Mouse (Mus musculus) frontal cortex, postnatal 14 days (tissue): ENCODE measurements around the gene Trib2.

Source experiments
- DNase-seq, 2 experiments: peaks; one replicate each; pipeline ENCODE4 v3.0.0; 2022; ENCODE audit warnings: low spot score in 2 of 2

The Trib2 gene

DNA sequence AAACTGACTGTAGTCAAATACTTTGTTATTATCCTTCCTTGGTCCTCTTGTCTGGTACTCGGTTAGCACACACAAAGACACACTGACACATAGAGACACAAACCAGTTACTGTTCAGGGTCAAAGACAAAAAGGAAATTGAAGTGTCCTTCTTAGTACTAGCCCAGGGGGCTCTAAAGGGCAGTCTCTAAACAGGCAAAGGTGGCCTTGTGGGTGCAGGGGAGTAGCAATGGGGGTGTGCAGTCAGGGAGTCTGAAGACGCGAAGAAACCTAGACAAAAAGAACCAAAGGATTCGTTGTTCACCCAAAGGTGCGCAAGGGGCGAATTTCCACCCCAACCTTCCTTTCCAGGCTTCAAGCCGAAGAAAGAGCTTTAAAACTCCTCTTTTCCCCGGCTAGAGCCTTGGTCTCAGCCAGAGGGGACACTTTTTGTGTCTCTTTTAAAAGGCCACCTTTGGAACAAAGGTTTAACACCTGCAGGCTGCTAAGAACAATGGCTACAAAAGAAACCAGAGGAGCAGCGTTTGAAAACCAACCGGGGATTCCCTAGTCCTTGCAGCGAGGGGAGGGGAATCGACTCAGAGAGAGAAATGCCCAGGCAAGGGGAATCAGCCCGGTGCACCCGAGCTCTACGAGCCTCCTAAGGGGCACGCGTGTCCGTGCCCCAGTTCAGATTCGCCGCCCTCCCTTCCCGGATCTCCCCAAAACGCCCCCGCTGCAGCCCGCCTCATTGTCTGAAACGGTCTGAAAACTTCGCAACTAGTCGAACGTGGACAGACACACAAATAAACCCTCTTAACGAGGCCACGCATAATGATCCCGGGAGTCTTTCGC is 2.3 kb downstream of the Trib2 start:
- peak in 1 of 2 experiments; percentile 42 for DNase-seq

DNA sequence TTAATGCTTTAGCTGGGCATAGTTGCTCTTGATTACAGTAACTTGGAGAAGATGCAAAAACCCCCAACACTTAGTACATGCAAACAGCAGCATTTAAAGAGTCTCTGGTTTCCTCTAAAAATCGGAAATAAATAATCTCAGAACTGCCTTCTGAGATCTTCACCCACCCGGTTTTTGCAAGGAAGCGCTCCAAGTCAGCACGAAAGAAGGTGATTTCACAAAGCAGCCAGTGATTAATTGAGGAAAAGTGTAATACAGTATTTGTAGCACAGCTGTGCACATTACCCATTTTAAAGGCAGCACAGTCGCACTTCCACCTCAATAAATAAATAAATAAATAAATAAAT is 2.9 kb downstream of the Trib2 start:
- no peak for DNase-seq

DNA sequence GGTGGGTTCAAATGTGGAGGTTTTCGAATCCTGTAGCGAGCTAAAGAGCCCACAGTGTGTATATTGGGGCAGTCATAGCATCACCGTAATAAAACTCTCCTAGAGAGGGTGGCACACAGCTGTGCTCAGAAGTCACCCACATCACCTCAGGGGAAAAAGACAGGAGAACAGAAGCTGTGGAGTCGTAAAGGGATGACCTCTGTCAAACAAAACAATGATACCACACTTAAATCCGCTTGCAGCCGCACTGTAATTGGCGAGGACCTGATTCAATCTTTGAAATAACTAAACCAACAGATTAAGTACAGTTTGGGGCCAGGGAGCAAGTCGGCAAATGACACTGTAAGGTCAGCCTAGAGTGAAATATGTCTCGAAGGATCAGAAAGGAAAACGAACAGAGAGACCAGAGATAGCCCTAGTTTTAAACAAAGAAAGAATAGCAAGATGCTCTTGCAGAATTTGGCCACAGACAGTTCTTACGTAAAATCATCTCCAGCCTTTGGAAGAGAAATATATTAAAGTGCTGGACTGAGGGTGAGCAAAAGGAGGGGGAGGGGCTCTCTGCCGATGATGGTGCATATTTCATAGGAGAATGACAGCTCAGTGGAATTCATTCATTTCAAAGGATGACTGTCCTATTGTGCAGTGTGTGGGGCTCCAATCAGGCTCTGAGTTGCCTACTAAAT is 3.4 kb downstream of the Trib2 start:
- DNase-seq: no peak

DNA sequence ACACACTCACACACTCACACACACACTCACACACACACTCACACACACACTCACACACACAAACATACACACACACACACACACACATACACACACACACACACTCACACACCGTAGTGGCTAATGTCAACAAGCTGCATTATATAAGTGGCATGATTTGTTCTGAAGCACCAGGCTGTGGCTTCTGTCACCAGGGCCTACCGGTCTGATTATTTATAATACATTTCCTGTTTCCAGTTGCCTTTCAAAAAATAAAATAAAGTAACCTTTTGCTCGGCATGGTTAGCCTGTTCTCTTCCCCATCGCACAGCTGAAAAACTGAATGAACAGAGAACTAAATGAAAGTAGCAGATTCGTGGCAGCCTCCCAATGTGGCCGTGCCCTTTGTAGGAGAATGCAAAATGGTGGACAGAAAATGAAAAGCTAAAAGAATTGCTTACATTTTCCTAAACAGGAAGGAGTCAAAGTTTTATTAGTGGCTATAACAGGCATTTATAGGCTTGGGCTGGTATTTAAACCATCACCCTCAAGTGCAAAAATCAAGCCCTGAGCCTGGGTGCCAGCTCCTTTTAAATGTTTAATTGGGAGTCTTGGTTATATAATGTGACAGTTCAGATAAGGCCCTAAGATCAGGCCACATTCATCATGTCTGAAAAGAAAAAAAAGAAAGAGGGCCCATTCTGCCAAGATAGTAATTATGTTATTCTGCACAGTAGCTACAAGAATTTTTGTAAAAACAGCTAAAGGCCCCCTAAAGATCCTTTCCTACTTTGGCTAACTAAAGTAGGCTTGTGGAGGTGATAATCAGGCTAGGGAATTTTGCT is 4.4 kb downstream of the Trib2 start:
- no peak for DNase-seq

DNA sequence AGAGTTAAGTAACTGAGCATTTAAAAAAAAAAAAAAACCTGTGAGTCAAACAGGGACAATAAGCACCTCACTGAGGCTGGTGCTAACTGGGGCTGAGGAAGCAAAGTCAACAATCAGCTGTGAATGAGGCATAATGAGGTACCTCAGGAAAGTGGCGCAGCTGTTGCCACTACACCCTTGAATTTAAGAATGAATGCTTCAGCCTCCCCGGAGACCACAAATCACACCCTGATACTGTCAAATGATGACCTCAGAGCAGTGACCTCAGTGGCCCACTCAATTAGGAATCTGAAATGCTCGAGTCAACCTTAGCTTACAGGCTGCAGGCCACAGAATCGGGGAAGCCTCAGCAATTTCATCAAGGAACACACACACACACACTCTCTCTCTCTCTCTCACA is 5.0 kb downstream of the Trib2 start:
- no peak for DNase-seq

DNA sequence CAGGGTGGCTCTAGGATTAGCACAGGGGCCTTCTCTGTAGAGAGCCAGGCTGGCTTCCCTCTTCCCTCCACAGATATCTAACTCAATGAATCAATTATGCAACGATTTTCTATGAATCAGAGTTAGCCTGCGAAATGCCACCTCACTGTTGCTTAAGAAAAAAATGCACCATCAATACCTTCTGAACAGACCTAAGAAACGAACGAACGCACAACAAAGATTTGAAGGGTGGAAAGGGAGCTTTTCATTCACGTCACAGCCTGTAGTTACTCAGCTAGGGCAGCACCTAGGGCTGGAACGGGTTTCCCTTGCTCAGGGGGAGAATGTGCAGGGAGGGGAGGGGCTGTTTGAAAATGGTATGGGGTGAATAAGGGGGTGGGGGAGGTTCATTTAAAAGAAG is 5.8 kb downstream of the Trib2 start:
- DNase-seq: no peak

DNA sequence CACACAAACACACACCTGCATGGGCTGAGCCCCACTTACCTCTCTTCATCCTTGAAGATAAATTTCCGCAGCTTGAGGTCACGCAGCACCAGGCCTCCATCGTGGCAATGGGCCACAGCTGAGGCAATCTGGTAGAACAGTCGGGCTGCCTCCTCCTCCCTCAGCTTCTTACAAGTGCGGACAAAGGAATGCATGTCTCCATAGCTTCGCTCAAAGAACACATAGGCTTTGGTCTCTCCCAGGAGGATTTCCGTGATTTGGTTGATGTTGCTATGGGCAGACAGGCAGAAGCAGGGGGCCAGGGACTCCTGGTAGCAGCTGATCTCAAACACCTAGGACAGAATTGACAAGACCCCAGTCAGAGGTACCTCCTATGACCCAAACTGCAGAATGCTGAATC is 7.1 kb downstream of the Trib2 start:
- DNase-seq: no peak

DNA sequence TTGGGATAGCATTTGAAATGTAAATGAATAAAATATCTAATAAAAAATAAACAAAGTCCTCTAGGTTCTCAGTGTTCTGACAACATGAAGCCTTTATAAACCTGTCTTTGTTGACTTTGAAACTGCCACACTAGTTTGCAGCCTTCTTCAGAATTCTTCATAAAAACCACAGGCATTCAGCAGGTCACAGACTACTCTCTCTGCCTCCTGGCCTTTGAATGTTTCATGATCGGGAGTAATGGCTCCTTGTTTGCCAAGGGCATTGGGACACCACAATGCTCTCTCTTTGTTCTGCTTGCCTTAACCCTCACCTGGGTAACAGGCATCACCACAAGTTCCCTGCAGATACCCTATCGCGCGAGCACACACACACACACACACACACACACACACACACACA is 7.5 kb downstream of the Trib2 start:
- DNase-seq: no peak

DNA sequence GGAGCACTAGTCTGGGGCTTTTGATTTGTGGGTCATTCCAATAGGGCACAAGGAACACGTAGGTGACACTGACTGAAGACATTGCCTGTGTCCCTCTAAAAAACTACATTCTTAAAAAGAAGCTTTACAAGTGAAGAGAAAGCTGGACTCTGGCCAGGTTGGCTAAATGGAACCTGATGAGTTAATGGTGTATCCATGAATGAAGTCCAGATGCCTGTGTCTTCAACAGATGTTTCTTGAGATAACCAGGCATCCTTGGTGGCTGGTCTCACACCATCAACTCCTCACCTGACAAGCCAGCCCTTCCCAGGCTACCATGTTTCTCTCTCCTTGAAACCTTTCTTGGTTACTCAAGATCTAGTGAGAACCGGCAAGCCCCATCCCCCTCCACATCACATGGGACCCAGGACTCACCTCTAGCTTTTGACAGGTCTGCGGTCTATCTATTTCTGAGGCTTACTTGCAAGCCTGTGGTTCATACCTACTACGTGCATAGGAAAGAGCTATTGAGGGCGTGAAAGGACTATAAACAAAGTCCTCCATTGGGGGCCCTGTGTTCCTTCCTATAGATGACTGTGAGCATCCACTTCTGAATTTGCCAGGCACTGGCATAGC is 8.4 kb downstream of the Trib2 start:
- no peak for DNase-seq

DNA sequence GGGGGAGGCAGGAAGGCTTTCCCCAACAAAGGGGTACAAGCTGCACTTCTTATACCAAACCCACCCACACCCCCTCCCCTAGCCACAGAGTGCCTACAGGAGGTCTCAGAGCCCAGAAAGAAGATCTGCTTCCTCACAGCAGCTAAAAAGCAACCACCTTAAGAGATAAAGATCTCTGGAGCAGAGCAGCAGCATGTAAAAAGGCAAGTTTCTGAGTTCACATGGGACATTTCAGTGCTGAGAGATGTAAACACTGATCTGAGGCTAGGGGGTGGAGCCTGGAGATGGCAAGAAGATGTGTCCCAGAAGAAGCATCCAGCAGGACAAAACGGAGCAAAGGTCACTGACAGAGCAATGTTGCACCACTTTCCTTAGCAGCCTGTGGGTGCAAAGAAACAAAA is 11.8 kb downstream of the Trib2 start:
- DNase-seq: no peak

DNA sequence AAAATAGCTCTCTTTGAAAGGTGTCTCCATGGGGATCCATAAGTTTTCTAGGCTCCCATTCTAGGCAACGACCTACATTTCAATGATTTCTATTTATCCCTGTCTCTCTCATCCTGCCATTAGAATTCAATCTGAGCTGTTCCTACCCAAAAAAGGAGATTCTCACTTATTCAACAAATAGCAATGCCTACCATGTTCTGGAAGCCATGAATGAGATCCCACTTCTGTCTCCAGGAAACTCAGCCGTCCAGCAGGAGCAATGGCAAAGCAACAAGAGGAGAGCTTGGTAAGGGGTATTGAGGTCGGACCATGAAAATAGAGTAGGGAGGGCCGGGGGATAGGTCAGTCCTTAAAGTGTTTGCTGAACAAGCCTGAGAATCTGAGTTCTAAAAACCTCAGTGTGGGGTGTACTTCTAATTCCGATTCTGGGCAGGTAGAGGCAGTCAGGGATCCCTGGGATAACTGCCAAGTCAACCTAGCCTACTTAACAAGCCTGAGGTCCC is 12.7 kb downstream of the Trib2 start:
- DNase-seq: no peak

DNA sequence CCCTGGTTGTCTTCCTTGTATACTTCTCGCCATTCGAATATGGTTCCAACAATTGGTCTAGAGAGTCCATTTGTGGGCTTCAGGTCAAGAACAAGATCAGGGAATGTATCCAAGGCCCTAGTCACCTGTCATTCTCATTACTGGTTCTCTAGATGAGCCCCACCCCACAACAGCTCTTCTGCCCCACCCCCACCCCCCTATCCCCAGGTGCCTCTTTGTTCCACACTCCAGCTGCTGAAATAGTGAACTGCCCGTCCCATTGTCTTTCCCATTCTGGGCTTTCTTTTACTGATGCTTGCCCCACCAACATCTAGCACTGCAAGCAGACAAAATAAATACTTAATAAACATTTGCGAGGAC is 15.2 kb downstream of the Trib2 start:
- no peak for DNase-seq

DNA sequence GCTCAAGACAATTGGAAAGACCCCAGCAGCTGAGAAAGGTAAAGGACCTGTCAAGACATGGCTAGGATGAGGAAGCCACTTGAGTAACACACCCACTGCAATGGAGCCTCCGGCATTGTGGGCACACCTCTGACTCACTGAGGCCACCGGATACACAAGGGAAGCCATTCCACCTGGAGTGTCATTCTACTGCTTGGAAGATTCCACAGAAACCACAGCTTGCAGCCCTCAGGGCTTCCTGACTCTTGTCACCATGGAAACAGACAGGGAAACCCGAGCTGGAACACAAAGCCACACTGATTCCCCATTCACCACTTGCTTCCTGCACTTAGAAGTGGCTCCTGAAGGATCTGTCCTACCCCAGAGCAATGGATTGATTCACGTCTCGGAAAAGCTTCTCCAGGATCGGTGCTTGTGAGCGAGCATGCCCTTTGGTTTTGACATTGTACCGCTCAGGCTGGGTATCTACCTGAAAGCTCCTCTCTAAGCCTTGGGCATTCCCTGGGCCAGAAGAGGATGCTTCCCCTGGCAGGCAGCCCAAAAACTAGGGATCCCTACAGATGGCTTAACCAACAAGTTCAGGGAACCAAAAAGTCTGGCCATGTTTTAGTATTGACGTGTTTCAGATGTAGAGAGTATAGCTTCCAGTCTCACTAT is 15.7 kb downstream of the Trib2 start:
- DNase-seq: peak in 1 of 2 experiments; percentile 32

DNA sequence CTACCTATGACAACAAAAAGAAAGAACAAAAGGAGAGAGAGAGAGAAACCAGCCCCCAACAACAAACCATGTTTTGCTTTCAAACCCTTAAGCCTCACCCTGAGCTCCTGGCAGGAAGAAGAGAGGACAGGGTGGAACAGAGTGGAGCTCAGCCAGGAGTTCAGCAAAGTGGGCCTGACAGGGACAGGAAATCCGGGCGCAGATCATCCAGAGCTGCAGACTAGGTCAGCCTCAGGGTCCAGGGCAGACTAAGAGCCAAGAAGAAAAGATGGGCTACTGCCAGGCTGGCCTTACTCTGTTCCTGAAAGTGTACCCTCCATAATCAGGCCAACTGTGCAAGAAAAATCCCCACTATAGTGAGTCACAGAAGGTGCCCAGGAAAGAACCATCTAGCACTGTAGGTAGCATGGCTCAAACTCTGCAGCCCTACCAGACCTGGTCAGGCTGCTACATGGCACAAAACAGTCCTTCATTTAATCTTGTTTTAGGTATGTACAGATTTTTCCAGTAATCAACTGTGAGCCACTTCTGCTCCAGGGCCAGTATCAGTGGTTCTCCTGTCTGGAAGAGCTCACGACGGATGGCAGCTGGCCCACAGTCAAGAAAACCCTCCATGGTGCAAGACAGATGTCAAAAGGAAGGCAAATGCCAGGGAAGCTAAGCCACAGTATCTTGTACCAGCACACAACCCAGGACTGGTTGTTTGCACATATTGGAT is 16.4 kb downstream of the Trib2 start:
- DNase-seq: no peak

DNA sequence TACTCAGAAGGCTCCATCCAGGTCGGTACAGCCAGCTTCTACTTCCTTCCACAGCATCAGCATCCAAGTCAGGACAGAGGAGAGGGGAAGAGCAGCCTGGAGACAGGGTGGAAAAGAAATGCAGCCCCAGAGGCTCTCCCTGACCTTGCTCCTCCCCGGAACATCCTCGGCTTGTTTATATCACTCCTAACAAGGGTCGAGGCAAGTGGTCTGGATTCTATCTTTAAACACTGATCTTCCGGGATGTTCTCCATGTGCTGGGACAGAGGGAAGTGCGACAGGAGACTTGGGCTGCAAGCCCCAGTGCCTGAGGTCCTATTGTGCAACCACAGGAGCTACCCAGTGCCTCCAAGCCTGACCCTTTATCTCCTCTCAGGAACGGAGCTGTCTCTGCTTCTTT is 18.7 kb downstream of the Trib2 start:
- no peak for DNase-seq

DNA sequence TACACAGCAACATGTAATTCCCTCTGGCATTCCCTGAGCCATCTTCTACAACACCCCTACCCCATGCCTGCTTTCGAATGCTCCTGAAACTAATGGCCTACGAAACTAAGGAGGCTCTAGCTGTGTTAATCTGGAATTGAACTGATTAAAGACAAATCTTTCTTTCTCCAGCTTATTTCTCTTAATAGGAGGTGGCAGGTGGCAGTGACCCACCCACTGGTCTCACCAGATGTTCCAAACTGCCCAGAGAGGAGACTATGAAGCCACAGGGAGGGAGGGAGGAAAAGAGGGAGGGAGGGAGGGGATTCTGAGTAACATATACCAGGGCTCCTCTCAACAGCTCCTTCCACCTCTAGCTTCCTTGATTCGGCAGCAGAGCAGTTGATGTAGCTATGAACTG is 20.8 kb downstream of the Trib2 start:
- DNase-seq: no peak

DNA sequence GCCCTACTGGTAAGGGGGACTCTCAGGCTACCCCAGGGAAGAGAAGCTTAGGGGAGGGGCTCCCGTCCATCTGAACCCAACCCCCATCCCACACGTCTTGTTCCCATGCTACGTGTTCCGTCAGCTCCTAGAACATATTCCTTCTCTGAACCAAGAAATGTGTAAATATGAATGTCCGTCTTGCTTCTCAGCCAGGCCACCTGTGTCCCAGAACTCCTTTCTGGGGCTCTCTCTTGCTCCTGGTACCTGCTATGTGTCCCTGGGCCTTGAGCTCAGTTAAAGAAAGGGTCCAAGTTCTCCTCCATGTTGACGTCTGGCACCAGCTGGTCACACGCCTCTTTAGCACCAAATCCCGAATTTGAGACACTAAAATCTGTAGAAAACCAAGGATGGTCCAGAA is 23.4 kb downstream of the Trib2 start:
- DNase-seq: no peak

DNA sequence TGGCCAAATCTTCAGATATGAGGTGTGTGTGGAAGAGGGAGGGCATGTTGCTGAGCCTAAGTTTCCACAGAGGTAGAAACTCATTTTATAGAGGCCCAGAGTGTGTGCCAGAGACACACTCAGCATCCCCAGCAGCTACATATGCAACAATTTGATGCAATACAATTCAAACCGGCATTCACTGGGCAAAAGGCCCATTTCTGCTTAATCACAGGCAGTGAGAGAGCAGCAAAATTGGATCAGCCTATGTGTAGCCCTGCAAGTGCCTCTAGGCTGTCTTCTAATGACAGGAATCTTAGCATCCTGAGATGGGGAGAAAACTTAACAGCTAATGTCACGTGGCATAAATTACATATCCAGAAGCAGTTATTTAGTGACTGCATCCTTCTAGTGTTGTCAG is 26.5 kb downstream of the Trib2 start:
- DNase-seq: no peak

DNA sequence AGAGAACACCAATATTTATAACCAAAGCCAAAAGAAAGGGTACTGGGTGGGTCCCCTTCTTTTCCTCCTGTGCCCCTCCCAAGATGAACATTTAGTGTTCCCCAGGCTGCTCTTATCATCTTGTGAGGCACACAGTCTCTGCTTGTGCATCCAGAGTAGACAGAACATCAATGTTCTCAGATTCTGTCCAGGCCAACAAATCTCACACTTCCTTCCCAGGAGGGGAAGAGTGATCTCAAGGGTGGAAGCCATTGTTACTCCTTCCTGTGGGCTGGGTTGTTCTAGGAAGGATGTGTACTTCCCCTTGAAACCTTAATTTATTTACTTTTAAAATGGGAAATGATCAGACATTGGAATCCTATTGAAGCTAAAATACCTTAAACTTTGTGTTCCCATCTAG is 39.7 kb downstream of the Trib2 start:
- DNase-seq: no peak

DNA sequence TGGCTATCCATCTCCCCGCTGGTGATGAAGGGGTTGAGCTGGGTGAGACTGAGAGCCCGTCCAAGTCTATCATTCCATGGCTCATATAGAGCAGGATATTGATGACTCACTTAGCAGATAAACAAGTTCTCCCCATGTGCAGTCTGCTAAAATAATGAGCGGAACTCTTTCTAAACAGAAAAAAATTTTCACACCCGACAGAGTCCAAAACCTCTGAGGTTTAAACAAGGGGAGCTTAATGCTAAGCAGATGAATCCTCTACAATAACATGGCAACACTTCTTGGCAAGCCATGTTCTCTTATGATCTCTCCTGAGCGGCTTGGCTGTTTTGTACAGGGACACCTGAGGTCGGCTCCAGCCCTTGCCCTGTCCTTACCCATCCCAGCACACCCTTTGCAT is 45.0 kb downstream of the Trib2 start:
- DNase-seq: no peak

DNA sequence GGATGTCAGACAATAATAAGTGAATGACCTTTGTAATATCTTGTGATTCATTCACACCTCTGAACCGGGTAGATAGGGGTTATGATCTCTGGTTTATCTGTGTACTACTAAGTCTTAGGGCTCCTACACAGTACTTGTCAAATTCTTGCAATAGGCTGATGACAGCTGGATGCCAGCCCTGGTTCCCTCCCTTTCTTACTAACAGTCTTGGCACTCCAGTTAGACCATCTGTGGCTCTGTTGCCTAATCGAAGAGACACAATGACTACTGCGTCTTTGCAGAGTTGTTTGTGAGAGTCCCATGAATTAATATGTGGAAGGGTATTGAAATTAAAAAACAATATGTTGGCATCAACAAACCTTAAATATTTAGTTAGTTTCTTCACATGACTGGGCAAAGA is 48.2 kb downstream of the Trib2 start:
- DNase-seq: no peak
